9 mouse cellular contexts compared by ENCODE assay signal in the genomic region with DNA sequence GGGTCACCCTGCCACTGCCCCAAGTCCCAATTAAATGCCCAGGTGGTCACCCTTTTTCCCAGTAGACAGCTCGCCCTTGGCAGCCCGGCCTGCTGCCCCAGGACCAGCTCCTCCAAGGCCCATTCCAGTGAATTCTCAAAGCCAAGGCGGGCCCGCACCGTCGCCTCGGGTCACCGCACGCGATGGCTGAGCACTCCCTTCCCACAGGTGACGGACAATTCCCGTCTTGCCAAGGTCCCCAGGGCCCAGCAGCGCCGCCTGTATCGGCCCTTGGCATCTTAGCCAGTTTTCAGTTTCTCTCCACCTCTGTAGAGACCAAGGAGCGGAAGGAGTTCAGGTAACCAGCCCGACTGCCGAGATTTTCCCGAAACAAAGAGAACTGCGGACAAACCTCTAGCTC. TPM values are rescaled to one million over a fixed set of nuclear protein-coding genes. Genes with fewer than 3 reads are reported as not detected.
DNase-seq lines count a peak whose midpoint lies in the region; ATAC-seq and TF ChIP-seq lines count a peak whose summit lies in the region.
"Had no signal": no experiment of that assay in that cellular context is flagged by ENCODE, and none has a peak within 500 bp of the region (broad histone marks: within the 10 kb centered on the region; RNA-seq: fewer than 3 reads in every experiment).

No protein-coding gene starts in this region.

- TF ChIP-seq POLR2A in limb, embryonic 14.5 days (IDR thresholded peaks at IDR 0.05; ENCODE audit: borderline replicate concordance, extremely low read depth, insufficient read depth, insufficient read length): no peak

- peaks cover 51% of the 10 kb centered on the region for H3K27me3 ChIP-seq in heart, embryonic 12.5 days (replicated peaks)
- peaks cover 62% of the 10 kb centered on the region for H3K27me3 ChIP-seq in hindbrain, embryonic 13.5 days
- peaks cover 32% of the 10 kb centered on the region for H3K27me3 ChIP-seq in limb, embryonic 14.5 days (ENCODE audit: control insufficient read depth, insufficient read depth, low read length)
- H3K27me3 ChIP-seq in midbrain, postnatal 0 days (ENCODE audit: insufficient read depth, low read length): peaks cover 36% of the 10 kb centered on the region

- peaks cover 18% of the 10 kb centered on the region for H3K4me1 ChIP-seq in heart, embryonic 12.5 days (replicated peaks)
- H3K4me1 ChIP-seq in hindbrain, embryonic 13.5 days (replicated peaks): peaks cover 13% of the 10 kb centered on the region
- H3K4me1 ChIP-seq in limb, embryonic 14.5 days (ENCODE audit: control insufficient read depth, insufficient read depth, low read length): peaks cover 6% of the 10 kb centered on the region; the same call in 1 of the 2 replicates
- peaks cover 5% of the 10 kb centered on the region; the same call in 1 of the 2 replicates for H3K4me1 ChIP-seq in midbrain, postnatal 0 days (ENCODE audit: insufficient read depth, low read length)

- H3K4me3 ChIP-seq in heart, embryonic 12.5 days: peak overlapping the region; percentile 52
- H3K4me3 ChIP-seq in hindbrain, embryonic 13.5 days: peak overlapping the region; percentile 37
- peak overlapping the region; percentile 36 for H3K4me3 ChIP-seq in limb, embryonic 14.5 days (replicated peaks; ENCODE audit: low read length)
- peak overlapping the region; percentile 37 for H3K4me3 ChIP-seq in midbrain, postnatal 0 days (ENCODE audit: low read depth, low read length)

- H3K4me2 ChIP-seq in heart, embryonic 12.5 days: peak overlapping the region; percentile 94
- H3K4me2 ChIP-seq in hindbrain, embryonic 13.5 days: peak overlapping the region; percentile 65
- peak overlapping the region; percentile 56 for H3K4me2 ChIP-seq in limb, embryonic 14.5 days (replicated peaks; ENCODE audit: low read depth, low read length, severe bottlenecking)
- peak overlapping the region; percentile 57 for H3K4me2 ChIP-seq in midbrain, postnatal 0 days (ENCODE audit: low read depth, low read length, poor library complexity, severe bottlenecking)

- 0 out of 2 replicates have a peak overlapping the region, but pooled peaks have one; percentile 7 for H3K9ac ChIP-seq in heart, embryonic 12.5 days
- H3K9ac ChIP-seq in hindbrain, embryonic 13.5 days: peak overlapping the region; percentile 46; the same call in 1 of the 2 replicates
- peak overlapping the region; percentile 6; the same call in 1 of the 2 replicates for H3K9ac ChIP-seq in limb, embryonic 14.5 days (ENCODE audit: low read depth, low read length, severe bottlenecking)
- no peak overlapping the region for H3K9ac ChIP-seq in midbrain, postnatal 0 days (replicated peaks; ENCODE audit: low read length, poor library complexity, severe bottlenecking)

- H3K27ac ChIP-seq in heart, embryonic 12.5 days (ENCODE audit: poor library complexity, severe bottlenecking): no peak overlapping the region
- no peak overlapping the region for H3K27ac ChIP-seq in hindbrain, embryonic 13.5 days
- H3K27ac ChIP-seq in limb, embryonic 14.5 days (replicated peaks; ENCODE audit: low read depth, low read length): no peak overlapping the region
- no peak overlapping the region for H3K27ac ChIP-seq in midbrain, postnatal 0 days (ENCODE audit: low read depth, low read length)

- no peaks in the 10 kb centered on the region for H3K9me3 ChIP-seq in heart, embryonic 12.5 days (replicated peaks)
- H3K9me3 ChIP-seq in hindbrain, embryonic 13.5 days: no peaks in the 10 kb centered on the region
- no peaks in the 10 kb centered on the region for H3K9me3 ChIP-seq in limb, embryonic 14.5 days (ENCODE audit: control insufficient read depth, low read length)
- no peaks in the 10 kb centered on the region for H3K9me3 ChIP-seq in midbrain, postnatal 0 days (ENCODE audit: low read length)

- ATAC-seq in heart, embryonic 12.5 days (ENCODE audit: insufficient number of reproducible peaks, low FRiP score): no peak
- no peak for ATAC-seq in hindbrain, embryonic 13.5 days (ENCODE audit: low FRiP score)
- ATAC-seq in limb, embryonic 14.5 days (ENCODE audit: low FRiP score, low read depth): no peak
- ATAC-seq in midbrain, postnatal 0 days (ENCODE audit: low FRiP score): no peak

- no peak for DNase-seq in heart, postnatal 36 days
- DNase-seq in limb, embryonic 14.5 days (ENCODE audit: low spot score): no peak
- DNase-seq in midbrain, postnatal 0 days (ENCODE audit: low spot score): no peak
- DNase-seq in layer of hippocampus, adult 9-10 months (ENCODE audit: low spot score): no peak
- no peak for DNase-seq in frontal cortex, postnatal 25 days (ENCODE audit: low spot score in 2 of 2)
- DNase-seq in spleen, postnatal 14 days (ENCODE audit: low spot score in 2 of 2): no peak

- intact Hi-C loops in heart, postnatal 36 days (cut with DNase I): no loop called here

- no peak for TF ChIP-seq CTCF in midbrain, postnatal 0 days (IDR thresholded peaks at IDR 0.05)

- 5% methylated on average over 20 of the region's 20 CpGs for WGBS in heart, embryonic 12.5 days
- WGBS in hindbrain, embryonic 13.5 days: 2% methylated on average over 20 of the region's 20 CpGs
- WGBS in limb, embryonic 14.5 days: 3% methylated on average over 20 of the region's 20 CpGs
- WGBS in midbrain, postnatal 0 days: 5% methylated on average over 20 of the region's 20 CpGs

- no peaks in the 10 kb centered on the region for H3K36me3 ChIP-seq in heart, embryonic 12.5 days
- no peaks in the 10 kb centered on the region for H3K36me3 ChIP-seq in hindbrain, embryonic 13.5 days
- no peaks in the 10 kb centered on the region for H3K36me3 ChIP-seq in limb, embryonic 14.5 days (ENCODE audit: control insufficient read depth, insufficient read depth, low read length)
- no peaks in the 10 kb centered on the region for H3K36me3 ChIP-seq in midbrain, postnatal 0 days (ENCODE audit: insufficient read depth, low read length)

RNA-seq across cellular contexts. Expression of a gene that starts 0.7 kb away (rescaled TPM):
- polyA plus RNA-seq in heart, embryonic 12.5 days (2016; fragmentation: Nextera tagmentation; extraction: Ambion mirVana): 0.15 and 0.46 TPM in 2 replicates
- not detected for total RNA-seq in heart, postnatal 36 days (2021)
- 0.19 TPM in 1 of 2 replicates, not detected in the other for polyA plus RNA-seq in hindbrain, embryonic 13.5 days (2015; fragmentation: Nextera tagmentation; extraction: Ambion mirVana)
- polyA plus RNA-seq in limb, embryonic 14.5 days (2012; rRNA removed): 1.5 and 1.9 TPM in 2 replicates
- 1.8 and 2.0 TPM in 2 replicates for polyA plus RNA-seq in limb, embryonic 14.5 days (2014; fragmentation: Nextera tagmentation; extraction: Ambion mirVana)
- total RNA-seq in midbrain, postnatal 0 days (2014; rRNA removed): 0.22 and 0.24 TPM in 2 replicates
- polyA plus RNA-seq in midbrain, postnatal 0 days (2015; fragmentation: Nextera tagmentation; extraction: Ambion mirVana): 0.09 TPM in 1 of 2 replicates, not detected in the other
- total RNA-seq: neutrophil, adult 5-6 weeks had no signal
